Mouse (Mus musculus): Measurements from ENCODE around the gene Fkbp1a. TPM values are rescaled to one million over a fixed set of nuclear protein-coding genes. Genes with fewer than 3 reads are reported as not detected.
A peak's percentile ranks its signal among the peaks of the same experiment; 100 is the strongest.

The Fkbp1a gene
- polyA plus RNA-seq, 1 experiment from 2014 or later: 507 TPM

DNA sequence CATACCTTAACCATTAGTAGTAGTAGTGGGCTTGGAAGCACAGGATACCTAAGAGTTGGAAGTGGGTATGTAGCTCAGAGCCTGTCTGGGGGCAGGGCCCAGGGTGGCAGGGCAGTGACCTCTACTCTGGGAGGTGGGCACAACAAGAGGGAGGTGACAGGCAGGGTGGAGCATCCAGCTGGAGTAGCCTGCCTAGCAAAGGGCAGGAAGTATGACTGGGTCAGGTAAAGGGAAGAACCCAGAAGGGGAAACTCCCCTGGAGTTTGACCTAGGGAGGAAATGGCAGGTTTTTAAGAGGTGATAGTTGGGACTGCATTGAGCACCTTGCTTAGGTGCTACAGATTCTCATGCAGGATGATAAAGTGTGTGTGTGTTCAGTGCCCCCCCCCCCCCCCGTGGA is 38.7 kb downstream of the Fkbp1a start:
- Histone ChIP-seq H3K27me3 (peaks cover 7% of the 10 kb centered on the region; the same call in 1 of the 2 replicates), H3K9ac (replicated peaks) (no peak overlapping the region), H3K4me3 (replicated peaks) (no peak overlapping the region), H3K4me1 (replicated peaks) (peaks cover 6% of the 10 kb centered on the region), H3K27ac (no peak overlapping the region), H3K9me3 (no peaks in the 10 kb centered on the region), H3K4me2 (replicated peaks) (no peak overlapping the region), H3K36me3 (no peaks in the 10 kb centered on the region)
- 25% methylated on average over 1 of the region's 1 CpGs for WGBS
- no peak for ATAC-seq

DNA sequence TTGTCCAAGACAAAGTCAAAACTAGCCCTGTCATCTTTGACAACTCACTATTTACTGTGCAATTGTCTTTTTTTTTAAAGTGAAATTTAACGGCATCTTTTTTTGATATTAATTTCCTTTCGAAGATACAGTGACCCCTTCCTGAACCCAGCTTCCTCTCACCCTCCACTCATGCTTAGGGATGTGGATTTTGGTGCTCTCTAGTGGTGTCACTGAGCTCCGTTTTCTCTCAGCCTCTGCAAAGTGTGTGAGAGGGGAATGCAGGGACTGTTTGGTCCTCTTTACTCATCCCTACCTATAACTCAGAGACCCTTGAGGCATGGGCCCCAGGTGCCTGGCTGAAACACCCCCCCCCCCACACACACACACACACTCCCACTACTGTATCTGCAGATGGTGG is 43.7 kb downstream of the Fkbp1a start:
- Histone ChIP-seq H3K27ac (no peak overlapping the region), H3K36me3 (no peaks in the 10 kb centered on the region), H3K4me2 (replicated peaks) (no peak overlapping the region), H3K4me3 (replicated peaks) (no peak overlapping the region), H3K27me3 (no peaks in the 10 kb centered on the region), H3K4me1 (replicated peaks) (no peaks in the 10 kb centered on the region), H3K9ac (replicated peaks) (no peak overlapping the region), H3K9me3 (no peaks in the 10 kb centered on the region)
- 69% methylated on average over 3 of the region's 3 CpGs for WGBS
- no peak for ATAC-seq

DNA sequence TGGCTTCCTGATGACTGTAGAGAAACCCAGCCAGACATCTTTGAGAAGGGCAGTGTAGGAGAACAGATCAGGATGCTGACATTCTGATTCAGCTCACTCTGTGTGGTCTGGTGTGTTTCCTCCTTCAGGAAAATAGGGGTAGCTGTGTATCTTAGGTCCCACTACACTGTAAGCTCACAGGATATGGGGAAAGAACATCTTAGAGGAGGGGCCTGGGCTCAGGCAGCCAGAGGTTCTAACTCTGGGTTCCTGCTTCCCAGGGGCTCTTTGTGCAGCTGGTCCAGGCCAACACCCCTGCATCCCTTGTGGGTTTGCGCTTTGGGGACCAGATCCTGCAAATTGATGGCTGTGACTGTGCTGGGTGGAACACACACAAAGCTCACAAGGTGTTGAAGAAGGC is 44.5 kb downstream of the Fkbp1a start:
- Histone ChIP-seq H3K4me3 (replicated peaks) (no peak overlapping the region), H3K27ac (no peak overlapping the region), H3K27me3 (no peaks in the 10 kb centered on the region), H3K9ac (replicated peaks) (no peak overlapping the region), H3K36me3 (no peaks in the 10 kb centered on the region), H3K4me1 (replicated peaks) (no peaks in the 10 kb centered on the region), H3K9me3 (no peaks in the 10 kb centered on the region), H3K4me2 (replicated peaks) (no peak overlapping the region)
- no peak for ATAC-seq
- WGBS: 92% methylated on average over 1 of the region's 1 CpGs

DNA sequence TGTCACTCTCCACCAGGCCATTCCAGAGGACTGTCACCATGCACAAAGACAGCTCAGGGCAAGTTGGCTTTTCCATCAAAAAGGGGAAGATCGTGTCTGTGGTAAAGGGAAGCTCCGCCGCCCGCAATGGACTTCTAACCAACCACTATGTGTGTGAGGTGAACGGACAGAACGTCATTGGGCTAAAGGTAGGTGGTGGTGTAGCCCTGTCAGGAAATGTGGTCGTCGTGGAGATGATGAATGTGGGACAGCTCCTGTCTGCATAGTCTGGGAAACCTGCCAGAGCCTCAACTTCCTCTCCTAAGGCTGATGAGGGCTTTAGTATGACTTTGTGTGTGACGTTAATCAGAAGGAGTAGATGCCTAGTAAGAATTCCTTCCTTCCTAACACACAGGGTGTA is 45.0 kb downstream of the Fkbp1a start:
- Histone ChIP-seq H3K36me3 (no peaks in the 10 kb centered on the region), H3K4me1 (replicated peaks) (no peaks in the 10 kb centered on the region), H3K4me2 (replicated peaks) (no peak overlapping the region), H3K4me3 (replicated peaks) (no peak overlapping the region), H3K9me3 (no peaks in the 10 kb centered on the region), H3K27ac (no peak overlapping the region), H3K9ac (replicated peaks) (no peak overlapping the region), H3K27me3 (no peaks in the 10 kb centered on the region)
- no peak for ATAC-seq
- 86% methylated on average over 9 of the region's 9 CpGs for WGBS

DNA sequence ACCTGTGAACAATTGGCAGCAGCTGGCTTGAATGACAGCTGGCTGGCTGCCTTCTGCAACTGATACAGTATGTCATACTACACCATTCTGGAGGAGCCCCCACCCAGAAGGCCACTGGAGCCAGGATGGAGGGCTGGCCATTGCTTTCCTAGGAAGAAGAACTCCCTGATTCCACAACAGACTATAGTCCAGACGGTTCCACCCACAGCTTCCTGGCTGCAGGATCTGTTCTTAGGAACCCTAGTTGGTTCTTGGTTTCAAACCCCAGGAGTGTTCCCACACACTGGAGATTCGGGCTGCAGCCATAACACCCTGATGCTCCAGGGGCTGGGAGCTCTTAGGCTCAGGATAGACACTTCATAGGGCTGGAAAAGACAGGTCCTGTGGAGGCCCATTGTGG is 55.8 kb downstream of the Fkbp1a start:
- WGBS: 83% methylated on average over 2 of the region's 2 CpGs
- no peak for ATAC-seq
- peaks cover 10% of the 10 kb centered on the region for H3K4me1 ChIP-seq (replicated peaks)
- no peak overlapping the region for H3K4me3 ChIP-seq (replicated peaks)
- H3K9ac ChIP-seq (replicated peaks): no peak overlapping the region
- H3K27ac ChIP-seq: no peak overlapping the region
- H3K36me3 ChIP-seq: peaks cover 27% of the 10 kb centered on the region
- H3K27me3 ChIP-seq: no peaks in the 10 kb centered on the region
- H3K9me3 ChIP-seq: no peaks in the 10 kb centered on the region
- H3K4me2 ChIP-seq (replicated peaks): no peak overlapping the region

DNA sequence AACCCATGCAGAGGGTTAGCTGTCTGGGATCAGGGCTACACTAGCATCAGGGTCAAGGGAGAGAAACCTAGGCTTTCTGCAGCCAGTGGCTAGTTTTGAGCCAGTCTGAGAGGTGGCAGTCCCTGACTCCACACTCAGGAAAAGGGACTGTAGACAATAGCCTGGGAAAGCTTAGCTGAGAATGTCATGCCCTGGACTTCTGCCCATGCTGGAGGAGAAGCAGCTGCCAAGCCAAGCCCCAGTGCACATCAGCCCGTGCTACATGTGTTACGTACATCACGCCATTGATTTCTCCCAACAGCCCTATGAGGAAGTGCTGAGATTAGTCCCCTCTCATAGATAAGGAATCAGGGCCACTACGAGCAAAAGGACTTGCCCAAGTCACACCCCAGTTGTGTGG is 59.8 kb downstream of the Fkbp1a start:
- no peaks in the 10 kb centered on the region for H3K9me3 ChIP-seq
- no peaks in the 10 kb centered on the region for H3K27me3 ChIP-seq
- H3K36me3 ChIP-seq: peaks cover 7% of the 10 kb centered on the region
- WGBS: 86% methylated on average over 4 of the region's 4 CpGs
- no peak overlapping the region for H3K9ac ChIP-seq (replicated peaks)
- no peak overlapping the region for H3K4me2 ChIP-seq (replicated peaks)
- no peak for ATAC-seq
- peaks cover 41% of the 10 kb centered on the region for H3K4me1 ChIP-seq (replicated peaks)
- H3K27ac ChIP-seq: no peak overlapping the region
- no peak overlapping the region for H3K4me3 ChIP-seq (replicated peaks)

DNA sequence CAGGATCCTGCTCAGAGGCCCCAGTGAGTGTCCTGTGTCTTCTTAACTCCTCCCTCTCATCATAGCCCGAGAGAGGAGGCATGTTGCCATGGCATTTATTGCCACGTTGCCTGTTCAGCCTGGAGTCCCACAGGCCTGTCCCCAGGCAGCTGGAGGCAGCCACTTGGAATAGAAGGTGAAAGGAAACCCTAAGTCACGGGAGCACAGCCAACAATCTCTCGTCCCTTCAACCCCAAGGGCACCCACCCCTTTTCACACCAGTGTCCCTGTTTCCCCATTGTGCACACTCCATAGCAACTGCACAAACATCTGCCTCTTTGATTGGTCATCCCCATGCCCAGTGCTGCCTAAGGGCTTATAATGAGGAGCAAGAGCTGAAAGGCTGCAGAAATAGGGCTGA is 61.3 kb downstream of the Fkbp1a start:
- 4% methylated on average over 4 of the region's 4 CpGs for WGBS
- Histone ChIP-seq H3K4me1 (replicated peaks) (peaks cover 41% of the 10 kb centered on the region), H3K27me3 (no peaks in the 10 kb centered on the region), H3K9ac (replicated peaks) (0 out of 2 replicates have a peak overlapping the region, but pooled peaks have one; percentile 4), H3K9me3 (no peaks in the 10 kb centered on the region), H3K36me3 (peaks cover 7% of the 10 kb centered on the region), H3K4me2 (replicated peaks) (no peak overlapping the region), H3K27ac (peak overlapping the region; percentile 25), H3K4me3 (replicated peaks) (no peak overlapping the region)
- peak; percentile 88 for ATAC-seq

DNA sequence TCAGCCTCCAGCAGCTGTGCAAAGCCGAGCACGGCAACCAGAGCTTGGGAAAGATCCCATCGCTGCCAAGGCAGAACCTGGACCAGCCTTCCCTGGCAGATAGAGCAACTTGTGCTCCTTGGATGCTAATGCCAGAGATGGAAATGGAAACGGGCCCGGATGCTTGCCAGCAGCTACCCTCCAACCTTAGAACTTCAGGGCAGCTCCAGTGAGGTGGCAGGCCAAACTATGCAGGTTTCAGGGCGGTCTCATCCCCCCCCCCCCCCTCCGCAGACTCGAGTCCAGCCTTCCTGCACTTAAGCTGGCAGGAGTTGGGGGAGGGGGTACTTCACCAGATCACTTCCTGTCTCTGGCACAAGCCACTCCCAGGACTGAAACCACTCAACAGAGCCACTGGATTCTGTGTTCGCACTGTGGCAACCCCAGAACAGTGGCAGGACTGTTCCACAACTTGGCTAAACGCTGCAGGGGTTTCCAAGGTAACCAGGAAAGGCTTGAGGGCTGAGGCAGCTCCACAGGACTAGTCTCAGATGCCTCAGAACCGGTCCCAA is 63.2 kb downstream of the Fkbp1a start:
- WGBS: 51% methylated on average over 11 of the region's 11 CpGs
- H3K4me2 ChIP-seq (replicated peaks): no peak overlapping the region; the same call in 1 of the 2 replicates
- no peak overlapping the region for H3K9ac ChIP-seq (replicated peaks)
- H3K9me3 ChIP-seq: no peaks in the 10 kb centered on the region
- peak overlapping the region; percentile 55; the same call in 1 of the 2 replicates for H3K27ac ChIP-seq
- peak; percentile 46 for ATAC-seq
- H3K27me3 ChIP-seq: no peaks in the 10 kb centered on the region
- H3K36me3 ChIP-seq: no peaks in the 10 kb centered on the region; the same call in 1 of the 2 replicates
- peaks cover 49% of the 10 kb centered on the region for H3K4me1 ChIP-seq (replicated peaks)
- H3K4me3 ChIP-seq (replicated peaks): no peak overlapping the region

DNA sequence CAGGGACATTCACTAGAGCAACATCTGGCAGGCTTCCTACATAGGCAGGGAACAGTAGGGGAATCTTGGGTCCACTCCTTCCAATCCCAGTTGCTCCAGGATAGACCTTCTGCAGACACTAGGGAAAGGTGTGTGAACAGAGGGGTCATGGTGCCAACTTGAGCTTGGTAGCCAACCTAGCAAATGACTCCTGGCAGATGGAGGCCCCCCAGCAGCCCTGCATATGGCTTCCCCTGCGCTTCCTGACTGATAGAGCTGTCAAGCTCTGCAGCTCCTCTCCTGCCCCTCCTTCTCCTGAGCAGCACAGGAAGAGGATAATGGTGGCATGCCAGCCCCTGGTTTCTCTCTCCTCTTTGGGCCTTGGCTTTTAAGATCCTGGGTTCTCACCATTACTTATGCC is 66.2 kb downstream of the Fkbp1a start:
- no peak overlapping the region for H3K4me3 ChIP-seq (replicated peaks)
- H3K27ac ChIP-seq: no peak overlapping the region
- 68% methylated on average over 1 of the region's 1 CpGs for WGBS
- H3K4me1 ChIP-seq (replicated peaks): peaks cover 35% of the 10 kb centered on the region
- ATAC-seq: no peak
- H3K4me2 ChIP-seq (replicated peaks): no peak overlapping the region
- no peaks in the 10 kb centered on the region for H3K36me3 ChIP-seq
- no peaks in the 10 kb centered on the region for H3K27me3 ChIP-seq
- no peak overlapping the region for H3K9ac ChIP-seq (replicated peaks)
- no peaks in the 10 kb centered on the region for H3K9me3 ChIP-seq

DNA sequence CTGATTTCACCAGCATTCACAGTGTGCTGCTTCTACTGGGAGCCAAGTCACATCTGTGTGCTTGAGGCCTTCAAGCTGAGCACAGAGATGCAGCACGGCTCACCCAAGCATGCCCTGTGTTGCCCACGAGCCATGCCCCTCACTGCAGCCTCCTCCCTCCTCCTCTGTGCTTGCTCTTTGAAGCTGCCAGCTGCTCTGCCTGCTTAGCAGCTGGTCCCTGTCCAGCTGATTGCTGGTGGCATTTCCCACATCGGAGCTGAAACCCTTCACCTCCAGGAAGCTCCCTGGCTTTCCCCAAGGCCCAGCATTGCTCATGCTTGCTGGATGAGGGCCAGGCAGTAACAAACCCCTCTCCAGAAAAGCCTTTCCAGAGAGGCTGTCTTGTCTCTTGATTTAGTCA is 67.7 kb downstream of the Fkbp1a start:
- no peaks in the 10 kb centered on the region for H3K9me3 ChIP-seq
- peaks cover 19% of the 10 kb centered on the region for H3K4me1 ChIP-seq (replicated peaks)
- no peaks in the 10 kb centered on the region for H3K27me3 ChIP-seq
- H3K27ac ChIP-seq: no peak overlapping the region
- H3K36me3 ChIP-seq: no peaks in the 10 kb centered on the region
- no peak overlapping the region for H3K4me3 ChIP-seq (replicated peaks)
- 34% methylated on average over 3 of the region's 3 CpGs for WGBS
- H3K9ac ChIP-seq (replicated peaks): no peak overlapping the region
- peak; percentile 49 for ATAC-seq
- no peak overlapping the region for H3K4me2 ChIP-seq (replicated peaks)

Other genes with a start within 250 kb of the Fkbp1a start
- not detected in 2 replicates for gene 4921509C19Rik, start 66.3 kb upstream of the Fkbp1a start, polyA plus RNA-seq (2015; fragmentation: Nextera tagmentation; extraction: Ambion mirVana)
- gene Nsfl1c, start 48.3 kb upstream of the Fkbp1a start, polyA plus RNA-seq (2015; fragmentation: Nextera tagmentation; extraction: Ambion mirVana): 292 and 298 TPM in 2 replicates
- 0.61 and 0.62 TPM in 2 replicates for gene Sdcbp2, start 30.1 kb downstream of the Fkbp1a start, polyA plus RNA-seq (2015; fragmentation: Nextera tagmentation; extraction: Ambion mirVana)
- 9.4 and 12.6 TPM in 2 replicates for gene Snph, start 90.1 kb downstream of the Fkbp1a start, polyA plus RNA-seq (2015; fragmentation: Nextera tagmentation; extraction: Ambion mirVana)
- gene Rad21l, start 126.0 kb downstream of the Fkbp1a start, polyA plus RNA-seq (2015; fragmentation: Nextera tagmentation; extraction: Ambion mirVana): not detected in 2 replicates
- 15.1 and 16.0 TPM in 2 replicates for gene Tmem74b, start 159.5 kb downstream of the Fkbp1a start, polyA plus RNA-seq (2015; fragmentation: Nextera tagmentation; extraction: Ambion mirVana)
- gene Psmf1, start 201.7 kb downstream of the Fkbp1a start, polyA plus RNA-seq (2015; fragmentation: Nextera tagmentation; extraction: Ambion mirVana): 58.2 and 60.8 TPM in 2 replicates